Mouse (Mus musculus) erythroblast, embryonic 14.5 days (primary cell): ENCODE results near the gene Kcnh8. TPM values are rescaled to one million over a fixed set of nuclear protein-coding genes. Genes with fewer than 3 reads are reported as not detected.

Experiments used
- H3K27me3 ChIP-seq: 2 replicates; pipeline ENCODE4 v1.6.1; 2012; ENCODE audit warnings: inconsistent platforms; ENCODE audit not compliant: control insufficient read depth
- H3K36me3 ChIP-seq: 2 replicates; pipeline ENCODE4 v1.6.1; 2012; ENCODE audit warnings: mild to moderate bottlenecking, inconsistent platforms; ENCODE audit not compliant: control insufficient read depth
- H3K4me1 ChIP-seq: 2 replicates; pipeline ENCODE4 v1.6.1; 2012; ENCODE audit warnings: inconsistent platforms; ENCODE audit not compliant: control insufficient read depth
- H3K4me3 ChIP-seq: replicated peaks from 2 replicates; pipeline ENCODE3; 2012; ENCODE audit warnings: moderate library complexity, mild to moderate bottlenecking, inconsistent platforms
- H3K9me3 ChIP-seq: 2 replicates; pipeline ENCODE4 v1.6.1; 2012; ENCODE audit warnings: low read length, inconsistent platforms, mixed read lengths; ENCODE audit not compliant: control insufficient read depth
- GATA1 ChIP-seq: IDR thresholded peaks from 2 replicates; pipeline ENCODE4 v1.6.1; 2012; ENCODE audit warnings: low read length, inconsistent platforms, mixed read lengths
- TAL1 ChIP-seq: IDR thresholded peaks from 3 replicates; pipeline ENCODE4 v1.6.1; 2012; ENCODE audit warnings: low read length, inconsistent platforms, mixed read lengths
- polyA plus RNA-seq: library from polyadenylated mRNA; stranded (reverse); fragments of >175 nt; gene quantifications from 2 replicates; pipeline ENCODE4 v1.2.3, GENCODE M21; 2012

The Kcnh8 gene
- polyA plus RNA-seq, 1 experiment, result not detected

DNA sequence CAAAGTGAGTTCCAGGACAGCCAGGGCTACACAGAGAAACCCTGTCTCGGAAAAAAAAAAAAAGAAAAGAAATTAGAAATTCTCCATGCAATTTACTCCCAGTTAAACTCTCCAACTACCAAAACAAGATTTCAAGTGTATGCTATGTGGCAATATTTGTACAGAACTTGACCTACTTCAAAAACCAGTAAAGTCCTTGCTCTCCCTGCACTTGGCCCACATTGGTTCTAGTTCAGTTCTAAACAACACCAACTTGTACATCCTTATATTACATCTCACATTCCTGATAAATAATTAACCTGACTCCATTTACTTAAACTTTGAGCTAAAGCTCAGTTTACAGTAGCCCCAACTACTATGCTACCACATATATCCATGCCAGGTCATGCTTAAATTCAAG, 370.2 kb downstream of the Kcnh8 start:
- Histone ChIP-seq H3K4me1 (no peaks in the 10 kb centered on the region), H3K27me3 (no peaks in the 10 kb centered on the region), H3K36me3 (no peaks in the 10 kb centered on the region), H3K4me3 (no peak overlapping the region), H3K9me3 (peaks cover 21% of the 10 kb centered on the region)
- TF ChIP-seq TAL1, result no peak
- no peak for TF ChIP-seq GATA1

DNA sequence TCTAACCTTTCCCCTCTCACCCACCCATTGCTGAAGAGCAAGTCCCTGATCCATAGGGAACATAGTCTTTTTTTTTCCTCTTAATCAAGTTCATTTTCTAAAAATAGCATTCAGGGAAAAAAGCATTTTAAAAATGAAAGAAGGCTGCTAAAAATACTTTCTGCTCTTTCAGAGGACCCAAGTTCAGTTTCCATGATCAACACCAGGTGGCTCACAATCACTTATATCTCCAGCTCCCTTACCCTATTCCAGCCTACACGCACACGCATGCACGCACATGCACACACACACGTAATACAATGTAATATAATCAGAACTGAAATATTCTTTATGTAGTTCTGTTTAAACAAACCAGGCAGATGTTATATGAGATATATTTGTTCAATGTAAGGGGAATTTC, 378.4 kb downstream of the Kcnh8 start:
- H3K9me3 ChIP-seq, result peaks cover 13% of the 10 kb centered on the region
- H3K4me3 ChIP-seq, result no peak overlapping the region
- H3K4me1 ChIP-seq, result no peaks in the 10 kb centered on the region
- no peaks in the 10 kb centered on the region for H3K27me3 ChIP-seq
- TF ChIP-seq GATA1, result no peak
- TF ChIP-seq TAL1, result no peak
- no peaks in the 10 kb centered on the region for H3K36me3 ChIP-seq
